In genomic region chr7:48887973-48888372, GRCm38 (mm10) we compare ENCODE assay signal across 28 mouse cellular contexts. TPM values are rescaled to one million over a fixed set of nuclear protein-coding genes. Genes with fewer than 3 reads are reported as not detected.
DNase-seq lines count a peak whose midpoint lies in the region; ATAC-seq and TF ChIP-seq lines count a peak whose summit lies in the region.
"Had no signal": no experiment of that assay in that cellular context is flagged by ENCODE, and none has a peak within 500 bp of the region (broad histone marks: within the 10 kb centered on the region; RNA-seq: fewer than 3 reads in every experiment).

No protein-coding gene starts in this region.

- no peaks in the 10 kb centered on the region for H3K36me3 ChIP-seq in kidney, embryonic 15.5 days
- H3K36me3 ChIP-seq in midbrain, embryonic 13.5 days, result no peaks in the 10 kb centered on the region
- H3K36me3 ChIP-seq in midbrain, postnatal 0 days (ENCODE audit: insufficient read depth, low read length), result no peaks in the 10 kb centered on the region
- H3K36me3 ChIP-seq: embryonic facial prominence, embryonic 12.5 days; heart, embryonic 12.5 days; liver, embryonic 13.5 days; midbrain, embryonic 15.5 days had no signal

- no peaks in the 10 kb centered on the region for H3K9me3 ChIP-seq in kidney, embryonic 15.5 days (replicated peaks)
- no peaks in the 10 kb centered on the region for H3K9me3 ChIP-seq in midbrain, embryonic 13.5 days
- no peaks in the 10 kb centered on the region for H3K9me3 ChIP-seq in midbrain, postnatal 0 days (ENCODE audit: low read length)
- H3K9me3 ChIP-seq: embryonic facial prominence, embryonic 12.5 days; forebrain, embryonic 13.5 days; heart, embryonic 12.5 days; liver, embryonic 13.5 days; midbrain, embryonic 15.5 days had no signal

- H3K27me3 ChIP-seq in kidney, embryonic 15.5 days, result 0 out of 2 replicates have a peak, but pooled peaks cover under 1% of the 10 kb centered on the region
- H3K27me3 ChIP-seq in midbrain, embryonic 13.5 days, result peaks cover 45% of the 10 kb centered on the region
- peaks cover 19% of the 10 kb centered on the region; the same call in 1 of the 2 replicates for H3K27me3 ChIP-seq in midbrain, postnatal 0 days (ENCODE audit: insufficient read depth, low read length)
- H3K27me3 ChIP-seq: heart, embryonic 12.5 days had no signal

- H3K27ac ChIP-seq in kidney, embryonic 15.5 days, result peak overlapping the region; percentile 50; the same call in 1 of the 2 replicates
- H3K27ac ChIP-seq in midbrain, embryonic 13.5 days, result no peak overlapping the region
- H3K27ac ChIP-seq in midbrain, postnatal 0 days (ENCODE audit: low read depth, low read length), result no peak overlapping the region
- peak overlapping the region; percentile 83 for H3K27ac ChIP-seq in embryonic fibroblast, embryonic 13.5 days (ENCODE audit: insufficient read depth, low read length)
- H3K27ac ChIP-seq: forebrain, embryonic 13.5 days; gastrocnemius, adult 2 months; hindbrain, embryonic 14.5 days; left cerebral cortex, adult 2 months; liver, embryonic 13.5 days; midbrain, embryonic 15.5 days had no signal

- no peak for DNase-seq in kidney, adult 8-10 months
- no peak for DNase-seq in midbrain, postnatal 0 days (ENCODE audit: low spot score)
- no peak for DNase-seq in frontal cortex, postnatal 25 days (ENCODE audit: low spot score in 2 of 2)
- no peak for DNase-seq in adrenal gland, adult 8-10 months
- DNase-seq: adrenal gland, postnatal 36 days; cerebellum, adult 9-11 months; gastrocnemius, adult 2 months; heart, postnatal 36 days; kidney, adult 2 months; liver, embryonic 13.5 days; lung, adult 2 months; lung, postnatal 14 days; thymus, postnatal 25 days had no signal

- H3K4me2 ChIP-seq in kidney, embryonic 15.5 days, result peak overlapping the region; percentile 8; the same call in 1 of the 2 replicates
- no peak overlapping the region for H3K4me2 ChIP-seq in midbrain, embryonic 13.5 days (replicated peaks)
- H3K4me2 ChIP-seq in midbrain, postnatal 0 days (ENCODE audit: low read depth, low read length, poor library complexity, severe bottlenecking), result no peak overlapping the region
- H3K4me2 ChIP-seq: embryonic facial prominence, embryonic 12.5 days; forebrain, embryonic 13.5 days; heart, embryonic 12.5 days; hindbrain, embryonic 14.5 days; liver, embryonic 13.5 days; midbrain, embryonic 15.5 days had no signal

- peaks cover 32% of the 10 kb centered on the region for H3K4me1 ChIP-seq in kidney, embryonic 15.5 days
- H3K4me1 ChIP-seq in midbrain, embryonic 13.5 days (replicated peaks), result peaks cover 15% of the 10 kb centered on the region
- H3K4me1 ChIP-seq in midbrain, postnatal 0 days (ENCODE audit: insufficient read depth, low read length), result no peaks in the 10 kb centered on the region
- peaks cover 8% of the 10 kb centered on the region; the same call in 1 of the 2 replicates for H3K4me1 ChIP-seq in embryonic fibroblast, embryonic 13.5 days (ENCODE audit: control insufficient read depth, insufficient read depth, low read length)

- H3K4me3 ChIP-seq in kidney, embryonic 15.5 days (replicated peaks), result no peak overlapping the region
- H3K4me3 ChIP-seq in midbrain, embryonic 13.5 days (replicated peaks), result no peak overlapping the region
- H3K4me3 ChIP-seq in midbrain, postnatal 0 days (ENCODE audit: low read depth, low read length), result no peak overlapping the region
- no peak overlapping the region for H3K4me3 ChIP-seq in embryonic fibroblast, embryonic 13.5 days (ENCODE audit: insufficient read depth, low read length)
- H3K4me3 ChIP-seq: embryonic facial prominence, embryonic 12.5 days; erythroblast, embryonic 14.5 days; forebrain, embryonic 13.5 days; gastrocnemius, adult 2 months; heart, embryonic 12.5 days; left cerebral cortex, adult 2 months; liver, embryonic 13.5 days; midbrain, embryonic 15.5 days had no signal

- no peak overlapping the region for H3K9ac ChIP-seq in kidney, embryonic 15.5 days
- 0 out of 2 replicates have a peak overlapping the region, but pooled peaks have one; percentile 5 for H3K9ac ChIP-seq in midbrain, embryonic 13.5 days (replicated peaks)
- H3K9ac ChIP-seq in midbrain, postnatal 0 days (replicated peaks; ENCODE audit: low read length, poor library complexity, severe bottlenecking), result no peak overlapping the region
- H3K9ac ChIP-seq: embryonic facial prominence, embryonic 12.5 days; forebrain, embryonic 13.5 days; heart, embryonic 12.5 days; hindbrain, embryonic 14.5 days; liver, embryonic 13.5 days; midbrain, embryonic 15.5 days had no signal

- 19% methylated on average over 8 of the region's 8 CpGs for WGBS in kidney, embryonic 15.5 days
- WGBS in midbrain, embryonic 13.5 days, result 37% methylated on average over 8 of the region's 8 CpGs
- 46% methylated on average over 8 of the region's 8 CpGs for WGBS in midbrain, postnatal 0 days

- ATAC-seq in kidney, embryonic 15.5 days (replicated peaks; ENCODE audit: low FRiP score), result peak; percentile 50; the same call in 1 of the 2 replicates
- ATAC-seq in midbrain, embryonic 13.5 days, result no peak
- ATAC-seq in midbrain, postnatal 0 days (ENCODE audit: low FRiP score), result no peak
- ATAC-seq: CD4-positive, CD25-positive, alpha-beta regulatory T cell, adult 4 months; forebrain, embryonic 13.5 days; inflammation-experienced regulatory T-cells, adult 6 months; midbrain, embryonic 15.5 days had no signal

- no peak for TF ChIP-seq CTCF in midbrain, postnatal 0 days (IDR thresholded peaks at IDR 0.05)
- no peak for TF ChIP-seq CTCF in embryonic fibroblast, embryonic 13.5 days (IDR thresholded peaks at IDR 0.05; ENCODE audit: borderline replicate concordance, insufficient read depth, low read length)

- TF ChIP-seq POLR2A in embryonic fibroblast, embryonic 13.5 days (IDR thresholded peaks at IDR 0.05; ENCODE audit: low read depth, low read length), result no peak

RNA-seq across cellular contexts. Expression of gene E2f8, which starts 6.6 kb away (rescaled TPM):
- 22.8 and 22.9 TPM in 2 replicates for polyA plus RNA-seq in kidney, embryonic 15.5 days (2015; fragmentation: Nextera tagmentation; extraction: Ambion mirVana)
- polyA plus RNA-seq in midbrain, embryonic 13.5 days (2015; fragmentation: Nextera tagmentation; extraction: Ambion mirVana), result 5.0 and 5.9 TPM in 2 replicates
- 1.0 and 1.8 TPM in 2 replicates for total RNA-seq in midbrain, postnatal 0 days (2014; rRNA removed)
- polyA plus RNA-seq in midbrain, postnatal 0 days (2015; fragmentation: Nextera tagmentation; extraction: Ambion mirVana), result 0.53 and 0.70 TPM in 2 replicates
- polyA plus RNA-seq in embryonic fibroblast, embryonic 13.5 days (2011; ENCODE audit: insufficient read length, low read depth, missing spikeins), result 14.8 and 15.5 TPM in 2 replicates
- total RNA-seq in adrenal gland, adult 8-10 months (2022), result 1 to 10 TPM in 3 of 4 experiments, under 1 TPM in 1; 0.17 to 1.5 (median 1.3) TPM
- total RNA-seq: gastrocnemius, adult 2 months had no signal

RNA-seq across cellular contexts. Expression of gene Nav2, which starts 20.5 kb away (rescaled TPM):
- 27.0 and 28.8 TPM in 2 replicates for polyA plus RNA-seq in kidney, embryonic 15.5 days (2015; fragmentation: Nextera tagmentation; extraction: Ambion mirVana)
- polyA plus RNA-seq in midbrain, embryonic 13.5 days (2015; fragmentation: Nextera tagmentation; extraction: Ambion mirVana), result 22.2 and 23.2 TPM in 2 replicates
- 53.8 and 67.5 TPM in 2 replicates for total RNA-seq in midbrain, postnatal 0 days (2014; rRNA removed)
- polyA plus RNA-seq in midbrain, postnatal 0 days (2015; fragmentation: Nextera tagmentation; extraction: Ambion mirVana), result 12.4 and 18.3 TPM in 2 replicates
- 18.2 and 18.7 TPM in 2 replicates for polyA plus RNA-seq in embryonic fibroblast, embryonic 13.5 days (2011; ENCODE audit: insufficient read length, low read depth, missing spikeins)
- total RNA-seq in adrenal gland, adult 8-10 months (2022), result 10 to 100 TPM in 2 of 4 experiments, 1 to 10 TPM in 2; 5.1 to 13.7 (median 9.1) TPM

RNA-seq across cellular contexts. Expression of gene Csrp3, which starts 40.1 kb away (rescaled TPM):
- 4.9 and 11.3 TPM in 2 replicates for polyA plus RNA-seq in kidney, embryonic 15.5 days (2015; fragmentation: Nextera tagmentation; extraction: Ambion mirVana)
- 0.19 TPM in 1 of 2 replicates, not detected in the other for polyA plus RNA-seq in midbrain, embryonic 13.5 days (2015; fragmentation: Nextera tagmentation; extraction: Ambion mirVana)
- total RNA-seq in midbrain, postnatal 0 days (2014; rRNA removed), result 0.42 TPM in 1 of 2 replicates, not detected in the other
- 0.20 and 0.23 TPM in 2 replicates for polyA plus RNA-seq in midbrain, postnatal 0 days (2015; fragmentation: Nextera tagmentation; extraction: Ambion mirVana)
- not detected in 2 replicates for polyA plus RNA-seq in embryonic fibroblast, embryonic 13.5 days (2011; ENCODE audit: insufficient read length, low read depth, missing spikeins)
- total RNA-seq in adrenal gland, adult 8-10 months (2022), result not detected
- total RNA-seq: adrenal gland, postnatal 36 days; layer of hippocampus, postnatal 10 days; left cerebral cortex, adult 2 months had no signal
- polyA plus RNA-seq: CD4-positive, CD25-positive, alpha-beta regulatory T cell, adult 4 months; cortical plate, adult 2 months; erythroblast, embryonic 14.5 days; forebrain, embryonic 13.5 days; hindbrain, embryonic 14.5 days; inflammation-experienced regulatory T-cells, adult 6 months; testis, adult 2 months had no signal

Comparison
In these comparisons a context has a peak if more than half of its experiments do, and no peak if none do; other contexts are left out.
1. H3K27ac ChIP-seq: peak in kidney, embryonic 15.5 days (single experiment) and embryonic fibroblast, embryonic 13.5 days (single experiment); none in midbrain, embryonic 13.5 days (single experiment) and midbrain, postnatal 0 days (single experiment).